Mouse (Mus musculus) duodenum, adult 2 months (tissue): ENCODE data around the gene Slc17a2. TPM values are rescaled to one million over a fixed set of nuclear protein-coding genes. Genes with fewer than 3 reads are reported as not detected.

Source experiments
- polyA plus RNA-seq: library from polyadenylated mRNA; depleted of rRNA; stranded (reverse); fragments of >200 nt; gene quantifications from 2 replicates; pipeline ENCODE4 v1.2.3, GENCODE M21; 2012; ENCODE audit warnings: low replicate concordance; rRNA removed

Slc17a2 gene
- polyA plus RNA-seq, result 0.06 TPM in 1 of 2 replicates, not detected in the other

GRCm38 (mm10) chr13:23806422-23807052 is at the start of gene Slc17a2:
Gene Slc17a2, plus strand, starts transcription at chr13:23806993.

GRCm38 (mm10) chr13:23760972-23761864 is 45.6 kb upstream of the Slc17a2 start, which contains the start of gene Hist1h4a:
Gene Hist1h4a, minus strand, starts transcription at chr13:23761230.

GRCm38 (mm10) chr13:23761871-23762821 is 44.6 kb upstream of the Slc17a2 start, which contains the start of gene Hist1h3a:
Gene Hist1h3a, minus strand, starts transcription at chr13:23762386.

GRCm38 (mm10) chr13:23763586-23764323 is 43.0 kb upstream of the Slc17a2 start, which contains the start of gene Hist1h1a:
Gene Hist1h1a, plus strand, starts transcription at chr13:23763666.

GRCm38 (mm10) chr13:23769613-23770012 is 37.2 kb upstream of the Slc17a2 start, which contains the start of gene Trim38:
Gene Trim38, plus strand, starts transcription at chr13:23769913.

GRCm38 (mm10) chr13:23839308-23839707 is 32.5 kb downstream of the Slc17a2 start, which contains the start of gene Slc17a3:
Gene Slc17a3, plus strand, starts transcription at chr13:23839434.

GRCm38 (mm10) chr13:23867405-23867804 is 60.6 kb downstream of the Slc17a2 start, which contains the start of gene Slc17a1:
Gene Slc17a1, plus strand, starts transcription at chr13:23867750.

Other genes starting within 250 kb of the Slc17a2 start
- 34.6 and 43.8 TPM in 2 replicates for gene Hist1h3e, start 244.6 kb upstream of the Slc17a2 start, polyA plus RNA-seq
- gene Hist1h2ae, start 235.8 kb upstream of the Slc17a2 start, polyA plus RNA-seq, result 11.9 and 48.7 TPM in 2 replicates
- 29.6 and 41.4 TPM in 2 replicates for gene Hist1h2bg, start 235.6 kb upstream of the Slc17a2 start, polyA plus RNA-seq
- 13.2 and 22.0 TPM in 2 replicates for gene Hist1h2bf, start 232.8 kb upstream of the Slc17a2 start, polyA plus RNA-seq
- gene Hist1h2ad, start 232.6 kb upstream of the Slc17a2 start, polyA plus RNA-seq, result 3.7 and 15.3 TPM in 2 replicates
- gene Hist1h3d, start 231.2 kb upstream of the Slc17a2 start, polyA plus RNA-seq, result 13.1 and 33.1 TPM in 2 replicates
- 7.5 and 12.3 TPM in 2 replicates for gene Hist1h4d, start 225.4 kb upstream of the Slc17a2 start, polyA plus RNA-seq
- gene Hist1h2be, start 185.9 kb upstream of the Slc17a2 start, polyA plus RNA-seq, result 1.4 and 1.6 TPM in 2 replicates
- 2.3 and 2.7 TPM in 2 replicates for gene Hist1h1e, start 184.4 kb upstream of the Slc17a2 start, polyA plus RNA-seq
- gene Hist1h2ac, start 123.0 kb upstream of the Slc17a2 start, polyA plus RNA-seq, result 1.3 and 5.1 TPM in 2 replicates
- 151 and 487 TPM in 2 replicates for gene Hist1h2bc, start 122.8 kb upstream of the Slc17a2 start, polyA plus RNA-seq
- gene Hist1h1t, start 111.2 kb upstream of the Slc17a2 start, polyA plus RNA-seq, result not detected in 2 replicates
- gene Hist1h4c, start 108.5 kb upstream of the Slc17a2 start, polyA plus RNA-seq, result 4.4 and 18.3 TPM in 2 replicates
- 5.9 and 6.9 TPM in 2 replicates for gene Hfe, start 96.1 kb upstream of the Slc17a2 start, polyA plus RNA-seq
- 19.5 and 49.1 TPM in 2 replicates for gene Hist1h1c, start 68.2 kb upstream of the Slc17a2 start, polyA plus RNA-seq
- 35.9 and 40.8 TPM in 2 replicates for gene Hist1h3c, start 61.4 kb upstream of the Slc17a2 start, polyA plus RNA-seq
- 18.7 and 20.8 TPM in 2 replicates for gene Hist1h2bb, start 60.3 kb upstream of the Slc17a2 start, polyA plus RNA-seq
- gene Hist1h2ab, start 55.9 kb upstream of the Slc17a2 start, polyA plus RNA-seq, result 22.8 and 64.3 TPM in 2 replicates
- 30.7 and 39.7 TPM in 2 replicates for gene Hist1h3b, start 54.7 kb upstream of the Slc17a2 start, polyA plus RNA-seq
- 9.6 and 14.6 TPM in 2 replicates for gene Hist1h4b, start 50.0 kb upstream of the Slc17a2 start, polyA plus RNA-seq
- gene Hist1h4a, start 45.8 kb upstream of the Slc17a2 start, polyA plus RNA-seq, result 6.3 and 13.5 TPM in 2 replicates
- gene Hist1h3a, start 44.6 kb upstream of the Slc17a2 start, polyA plus RNA-seq, result 21.3 and 31.3 TPM in 2 replicates
- 0.74 and 1.2 TPM in 2 replicates for gene Hist1h1a, start 43.3 kb upstream of the Slc17a2 start, polyA plus RNA-seq
- 0.71 and 3.3 TPM in 2 replicates for gene Trim38, start 37.1 kb upstream of the Slc17a2 start, polyA plus RNA-seq
- gene Slc17a3, start 32.4 kb downstream of the Slc17a2 start, polyA plus RNA-seq, result not detected in 2 replicates
- gene Slc17a1, start 60.8 kb downstream of the Slc17a2 start, polyA plus RNA-seq, result not detected in 2 replicates
- 8.6 and 29.0 TPM in 2 replicates for gene Slc17a4, start 108.0 kb downstream of the Slc17a2 start, polyA plus RNA-seq
- not detected in 2 replicates for gene Hist1h2ba, start 127.2 kb downstream of the Slc17a2 start, polyA plus RNA-seq
- gene Hist1h2aa, start 127.5 kb downstream of the Slc17a2 start, polyA plus RNA-seq, result not detected in 2 replicates
- gene Scgn, start 184.2 kb downstream of the Slc17a2 start, polyA plus RNA-seq, result 1.1 and 1.2 TPM in 2 replicates